Mouse (Mus musculus): ENCODE data around the gene Gm8797. TPM values are rescaled to one million over a fixed set of nuclear protein-coding genes. Genes with fewer than 3 reads are reported as not detected.

Gm8797 gene
- polyA plus RNA-seq (2017; shearing (Covaris generic)) = 16.2 TPM

DNA sequence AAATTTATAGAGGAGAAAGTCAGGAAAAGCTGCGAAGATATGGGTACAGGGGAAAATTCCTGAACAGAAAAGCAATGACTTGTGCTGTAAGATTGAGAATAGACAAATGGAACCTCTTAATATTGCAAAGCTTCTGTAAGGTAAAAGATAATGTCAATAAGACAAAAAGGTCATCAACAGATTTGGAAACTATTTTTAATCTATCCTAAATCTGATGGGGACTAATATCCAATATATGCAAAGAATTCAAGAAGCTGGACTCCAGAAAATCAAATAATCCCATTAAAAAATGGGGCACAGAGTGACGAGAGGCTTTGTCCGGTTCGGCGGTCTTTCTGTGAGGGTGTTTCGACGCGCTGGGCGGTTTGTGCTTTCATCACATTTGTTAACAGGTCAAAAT is at the start of gene Gm8797:
Gene Gm8797 (plus strand): TSS at position 301 of the 400 bp plus-strand sequence.

